Mouse (Mus musculus): ENCODE data around the gene Fat1. TPM values are rescaled to one million over a fixed set of nuclear protein-coding genes. Genes with fewer than 3 reads are reported as not detected.

Gene Fat1
- polyA plus RNA-seq, 1 experiment: 1.4 TPM

DNA sequence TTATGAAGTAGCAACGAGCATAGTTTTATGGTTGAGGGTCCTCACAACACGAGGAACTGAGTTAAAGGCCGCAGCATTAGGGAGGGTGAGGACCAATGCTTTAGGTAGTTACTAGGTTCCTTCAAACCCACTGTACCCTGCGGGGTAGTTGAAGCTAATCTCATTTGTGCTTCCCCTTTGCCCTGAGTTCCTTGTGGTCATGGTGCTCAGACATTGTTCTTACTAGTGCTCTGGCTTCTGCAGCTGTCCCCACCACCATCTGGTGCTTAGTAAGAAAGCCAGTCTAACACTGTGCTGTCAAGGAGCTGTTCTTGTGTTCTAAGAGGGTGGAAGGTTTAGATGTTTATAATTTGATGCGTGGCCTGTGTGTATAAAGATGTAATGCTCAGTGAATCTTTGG is 25.7 kb downstream of the Fat1 start:
- no peak overlapping the region for H3K4me3 ChIP-seq (ENCODE audit: insufficient read depth, low read length)
- TF ChIP-seq POLR2A (IDR thresholded peaks at IDR 0.05; ENCODE audit: borderline replicate concordance, low read depth, low read length) (no peak), CTCF (IDR thresholded peaks at IDR 0.05; ENCODE audit: low read depth, low read length) (no peak)
- H3K4me1 ChIP-seq (ENCODE audit: control insufficient read depth, insufficient read depth, low read length): no peaks in the 10 kb centered on the region
- no peak overlapping the region for H3K27ac ChIP-seq (ENCODE audit: insufficient read depth, low read depth, low read length)

GRCm38 (mm10) chr8:44961492-44961891 is 26.2 kb downstream of the Fat1 start:
- Histone ChIP-seq H3K27ac (ENCODE audit: insufficient read depth, low read depth, low read length) (no peak overlapping the region), H3K4me3 (ENCODE audit: insufficient read depth, low read length) (no peak overlapping the region), H3K4me1 (ENCODE audit: control insufficient read depth, insufficient read depth, low read length) (no peaks in the 10 kb centered on the region)
- TF ChIP-seq POLR2A (IDR thresholded peaks at IDR 0.05; ENCODE audit: borderline replicate concordance, low read depth, low read length) (no peak), CTCF (IDR thresholded peaks at IDR 0.05; ENCODE audit: low read depth, low read length) (no peak)

GRCm38 (mm10) chr8:44962572-44963231 is 27.5 kb downstream of the Fat1 start:
- Histone ChIP-seq H3K4me1 (ENCODE audit: control insufficient read depth, insufficient read depth, low read length) (no peaks in the 10 kb centered on the region), H3K27ac (ENCODE audit: insufficient read depth, low read depth, low read length) (no peak overlapping the region), H3K4me3 (ENCODE audit: insufficient read depth, low read length) (no peak overlapping the region)
- no peak for TF ChIP-seq POLR2A (IDR thresholded peaks at IDR 0.05; ENCODE audit: borderline replicate concordance, low read depth, low read length)
- TF ChIP-seq CTCF (IDR thresholded peaks at IDR 0.05; ENCODE audit: low read depth, low read length): no peak

- Histone ChIP-seq H3K4me3 (ENCODE audit: insufficient read depth, low read length) (no peak overlapping the region), H3K27ac (ENCODE audit: insufficient read depth, low read depth, low read length) (no peak overlapping the region), H3K4me1 (ENCODE audit: control insufficient read depth, insufficient read depth, low read length) (no peaks in the 10 kb centered on the region)
- no peak for TF ChIP-seq POLR2A (IDR thresholded peaks at IDR 0.05; ENCODE audit: borderline replicate concordance, low read depth, low read length)
- TF ChIP-seq CTCF (IDR thresholded peaks at IDR 0.05; ENCODE audit: low read depth, low read length): no peak
Observed at GRCm38 (mm10) chr8:44967521-44968039, 32.3 kb downstream of the Fat1 start.

DNA sequence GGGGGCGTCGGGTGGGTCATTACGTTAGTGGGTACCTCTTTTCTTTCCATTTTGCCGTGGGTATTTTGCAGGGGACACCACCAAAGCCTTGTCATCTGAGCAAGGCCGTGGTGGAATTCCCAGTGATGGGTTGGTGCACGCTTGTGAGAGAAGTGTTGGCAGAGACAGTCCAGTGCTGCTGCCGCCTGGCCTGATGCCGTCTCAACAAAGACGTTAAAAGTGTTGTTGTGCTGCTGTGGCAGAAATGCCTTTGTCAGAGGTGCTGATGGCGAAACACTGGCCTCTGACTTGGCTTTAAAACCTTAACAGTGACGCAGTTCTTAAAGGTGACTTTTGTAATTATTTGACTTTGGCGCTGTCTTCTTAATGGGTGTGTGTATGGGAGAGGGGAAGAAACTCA is 34.8 kb downstream of the Fat1 start:
- TF ChIP-seq CTCF (IDR thresholded peaks at IDR 0.05; ENCODE audit: low read depth, low read length) (no peak), POLR2A (IDR thresholded peaks at IDR 0.05; ENCODE audit: borderline replicate concordance, low read depth, low read length) (no peak)
- Histone ChIP-seq H3K4me1 (ENCODE audit: control insufficient read depth, insufficient read depth, low read length) (no peaks in the 10 kb centered on the region), H3K4me3 (ENCODE audit: insufficient read depth, low read length) (no peak overlapping the region), H3K27ac (ENCODE audit: insufficient read depth, low read depth, low read length) (no peak overlapping the region)

DNA sequence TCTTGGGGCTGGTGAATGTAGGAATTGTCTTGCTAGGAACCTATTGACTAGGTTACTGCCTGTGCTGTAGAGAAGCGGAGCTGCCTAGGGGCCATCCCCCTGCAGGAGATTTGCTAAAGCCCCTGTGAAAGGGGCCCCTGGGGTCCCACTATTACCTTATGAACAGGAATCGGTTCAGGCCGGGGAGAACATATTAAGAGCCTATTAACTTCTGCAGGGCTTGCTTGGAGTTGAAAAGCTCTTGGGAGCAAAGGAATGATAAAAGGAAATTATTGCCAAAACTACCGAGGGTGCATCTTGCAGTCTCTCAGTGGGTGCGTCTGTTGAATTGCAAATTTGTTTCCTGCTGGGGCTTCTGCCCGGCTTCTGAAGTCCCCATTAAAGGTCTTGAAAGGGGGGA is 36.1 kb downstream of the Fat1 start:
- Histone ChIP-seq H3K4me3 (ENCODE audit: insufficient read depth, low read length) (no peak overlapping the region), H3K4me1 (ENCODE audit: control insufficient read depth, insufficient read depth, low read length) (no peaks in the 10 kb centered on the region), H3K27ac (ENCODE audit: insufficient read depth, low read depth, low read length) (no peak overlapping the region)
- TF ChIP-seq POLR2A (IDR thresholded peaks at IDR 0.05; ENCODE audit: borderline replicate concordance, low read depth, low read length) (no peak), CTCF (IDR thresholded peaks at IDR 0.05; ENCODE audit: low read depth, low read length) (no peak)

DNA sequence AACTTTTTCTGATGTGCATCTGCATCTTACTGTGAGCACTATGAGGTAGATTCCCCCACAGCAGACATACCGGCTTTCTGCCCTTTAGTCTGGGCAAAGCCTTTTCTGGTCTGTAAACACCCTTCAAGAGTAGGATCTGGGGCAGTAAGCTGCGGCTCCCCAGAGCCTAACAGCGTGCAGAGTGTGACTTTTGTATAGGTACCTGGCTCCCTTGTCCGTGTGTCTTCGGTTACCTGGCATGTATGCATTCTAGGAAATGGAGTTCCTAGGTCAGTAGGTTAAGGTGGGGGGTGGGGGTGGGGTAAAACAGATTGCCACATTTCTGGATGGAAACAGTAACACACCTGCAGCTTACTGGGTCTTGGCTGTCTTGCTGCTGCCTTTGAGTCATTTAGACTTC is 36.7 kb downstream of the Fat1 start:
- H3K27ac ChIP-seq (ENCODE audit: insufficient read depth, low read depth, low read length): no peak overlapping the region
- TF ChIP-seq CTCF (IDR thresholded peaks at IDR 0.05; ENCODE audit: low read depth, low read length): no peak
- TF ChIP-seq POLR2A (IDR thresholded peaks at IDR 0.05; ENCODE audit: borderline replicate concordance, low read depth, low read length): no peak
- H3K4me3 ChIP-seq (ENCODE audit: insufficient read depth, low read length): no peak overlapping the region
- H3K4me1 ChIP-seq (ENCODE audit: control insufficient read depth, insufficient read depth, low read length): no peaks in the 10 kb centered on the region

GRCm38 (mm10) chr8:44975113-44975512 is 39.9 kb downstream of the Fat1 start:
- TF ChIP-seq POLR2A (IDR thresholded peaks at IDR 0.05; ENCODE audit: borderline replicate concordance, low read depth, low read length): no peak
- no peak for TF ChIP-seq CTCF (IDR thresholded peaks at IDR 0.05; ENCODE audit: low read depth, low read length)
- H3K27ac ChIP-seq (ENCODE audit: insufficient read depth, low read depth, low read length): no peak overlapping the region
- H3K4me3 ChIP-seq (ENCODE audit: insufficient read depth, low read length): no peak overlapping the region
- H3K4me1 ChIP-seq (ENCODE audit: control insufficient read depth, insufficient read depth, low read length): no peaks in the 10 kb centered on the region

- TF ChIP-seq POLR2A (IDR thresholded peaks at IDR 0.05; ENCODE audit: borderline replicate concordance, low read depth, low read length): no peak
- TF ChIP-seq CTCF (IDR thresholded peaks at IDR 0.05; ENCODE audit: low read depth, low read length): no peak
- Histone ChIP-seq H3K4me3 (ENCODE audit: insufficient read depth, low read length) (no peak overlapping the region), H3K4me1 (ENCODE audit: control insufficient read depth, insufficient read depth, low read length) (no peaks in the 10 kb centered on the region), H3K27ac (ENCODE audit: insufficient read depth, low read depth, low read length) (no peak overlapping the region)
Observed at GRCm38 (mm10) chr8:44975654-44976053, 40.4 kb downstream of the Fat1 start.

DNA sequence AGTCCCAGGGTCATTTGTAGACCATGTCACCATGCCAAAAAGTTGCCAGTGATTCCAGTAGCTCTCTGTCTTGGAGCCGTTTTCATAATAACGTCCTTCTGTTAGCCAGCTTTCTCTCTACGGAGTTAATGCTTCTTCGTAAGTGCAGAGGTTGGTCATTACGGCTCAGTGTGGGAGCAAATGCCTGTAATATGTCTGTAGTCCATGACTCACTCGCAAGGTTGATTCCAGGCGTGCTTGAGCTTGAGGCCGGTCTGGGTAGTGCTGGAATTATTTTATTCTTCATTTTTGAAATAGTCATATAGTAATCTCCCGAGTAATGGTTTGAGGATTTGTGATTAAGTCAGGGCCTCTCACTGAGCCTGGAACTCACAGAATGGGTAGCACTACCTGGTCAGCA is 43.4 kb downstream of the Fat1 start:
- Histone ChIP-seq H3K27ac (ENCODE audit: insufficient read depth, low read depth, low read length) (no peak overlapping the region), H3K4me3 (ENCODE audit: insufficient read depth, low read length) (no peak overlapping the region), H3K4me1 (ENCODE audit: control insufficient read depth, insufficient read depth, low read length) (no peaks in the 10 kb centered on the region)
- TF ChIP-seq POLR2A (IDR thresholded peaks at IDR 0.05; ENCODE audit: borderline replicate concordance, low read depth, low read length): no peak
- no peak for TF ChIP-seq CTCF (IDR thresholded peaks at IDR 0.05; ENCODE audit: low read depth, low read length)
